Mouse (Mus musculus) gastrocnemius, postnatal 4 days (tissue): ENCODE data around the gene Epb41l2. TPM values are rescaled to one million over a fixed set of nuclear protein-coding genes. Genes with fewer than 3 reads are reported as not detected.
A peak's percentile ranks its signal among the peaks of the same experiment; 100 is the strongest.

ENCODE experiments used
- DNase-seq, 2 experiments: peaks; one replicate each; pipeline ENCODE4 v3.0.0; 2021 to 2022; ENCODE audit warnings: low spot score in 2 of 2, mixed read lengths in 2 of 2
- total RNA-seq, 2 experiments: library from RNA; stranded (reverse); gene quantifications; 2 replicates each; pipeline ENCODE4 v1.2.3; 2021

Epb41l2 gene
- total RNA-seq, 2 experiments from 2014 or later: 169 to 187 TPM

GRCm38 (mm10) chr10:25365158-25365557 is 5.6 kb downstream of the Epb41l2 start:
- no peak for DNase-seq

DNA sequence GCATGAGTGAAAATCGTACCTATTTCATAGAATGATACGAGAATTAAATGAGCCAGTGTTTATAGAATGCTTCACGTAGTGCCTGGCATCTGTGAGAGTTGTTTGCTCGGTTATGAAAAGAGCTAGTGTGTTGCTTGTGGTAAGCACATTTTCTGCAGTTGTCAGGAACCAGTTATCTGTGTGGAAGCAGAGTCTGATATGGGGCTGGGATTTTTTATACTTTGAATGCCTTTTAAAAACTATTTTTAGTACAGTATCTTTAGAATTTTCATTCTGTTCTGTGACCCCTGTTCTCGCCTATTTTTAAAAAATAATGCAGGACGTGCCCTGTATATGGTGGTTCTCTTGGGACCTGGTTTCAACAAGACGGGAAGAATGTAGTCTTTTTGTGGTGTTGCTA is 6.1 kb downstream of the Epb41l2 start:
- no peak for DNase-seq

DNA sequence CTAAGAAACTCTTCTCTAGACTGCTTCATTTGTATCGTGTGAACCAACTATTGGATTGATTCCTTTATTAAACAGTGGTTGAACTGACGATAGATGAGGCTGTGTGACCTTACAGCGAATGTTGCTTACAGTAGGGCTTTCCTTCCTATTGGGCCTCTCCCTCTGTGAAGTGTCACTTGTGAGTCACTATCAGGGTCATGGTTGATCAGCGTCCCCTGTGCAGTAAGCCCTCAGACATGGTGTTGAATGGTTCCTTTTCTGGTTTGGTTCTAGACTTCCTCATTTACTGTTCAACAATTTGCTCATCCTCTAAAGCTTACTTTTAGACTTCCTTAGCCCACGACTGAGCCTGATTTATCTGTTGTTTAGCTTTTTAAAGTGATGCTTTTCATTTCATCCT is 7.1 kb downstream of the Epb41l2 start:
- no peak for DNase-seq

- DNase-seq: no peak
Observed at GRCm38 (mm10) chr10:25368928-25369327, 9.3 kb downstream of the Epb41l2 start.

- DNase-seq: no peak
Observed at GRCm38 (mm10) chr10:25369691-25370090, 10.1 kb downstream of the Epb41l2 start.

GRCm38 (mm10) chr10:25371336-25371735 is 11.7 kb downstream of the Epb41l2 start:
- DNase-seq: no peak

DNA sequence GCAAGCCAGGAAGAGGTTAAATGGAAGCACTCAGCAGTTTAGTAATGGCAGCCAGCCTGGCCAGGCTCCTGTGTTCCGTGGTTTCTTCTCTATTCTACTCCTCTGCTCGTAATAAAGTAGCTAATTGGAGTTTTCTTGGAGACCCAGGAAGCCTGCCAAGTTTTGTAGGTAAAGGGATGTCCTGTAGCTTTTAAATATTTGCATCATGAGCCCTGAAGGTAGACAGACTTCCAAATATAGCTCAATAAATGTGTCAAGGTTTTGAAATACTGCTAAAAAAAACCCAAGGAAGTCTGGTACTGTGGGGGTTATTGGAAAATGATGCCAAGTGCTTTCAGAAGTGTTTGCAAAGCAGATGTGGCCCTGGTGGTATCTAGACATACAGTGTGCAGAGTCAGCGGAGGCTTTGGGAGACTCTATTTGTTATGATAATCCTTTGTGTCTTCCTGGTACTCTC is 12.3 kb downstream of the Epb41l2 start:
- DNase-seq: no peak

- DNase-seq: no peak
Observed at GRCm38 (mm10) chr10:25372510-25373148, 13.0 kb downstream of the Epb41l2 start.

DNA sequence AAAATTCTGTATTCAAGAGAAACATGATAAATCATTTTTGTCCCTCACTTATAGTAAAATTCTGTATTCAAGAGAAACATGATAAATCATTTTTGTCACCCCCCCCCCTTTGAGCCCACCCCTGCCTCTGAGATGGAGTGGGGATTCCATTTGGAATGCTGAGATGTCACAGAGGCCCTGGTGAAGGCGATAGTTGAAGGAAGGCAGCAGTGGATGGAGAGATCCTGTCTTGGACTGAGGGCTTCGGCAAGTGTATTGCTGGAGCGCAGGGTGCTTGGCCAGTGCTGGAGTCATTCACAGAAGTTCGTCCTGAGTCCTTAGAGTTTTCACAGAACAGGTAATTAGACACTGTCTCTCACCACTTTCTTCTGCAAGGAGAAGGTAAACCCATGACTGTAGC is 15.4 kb downstream of the Epb41l2 start:
- no peak for DNase-seq

DNA sequence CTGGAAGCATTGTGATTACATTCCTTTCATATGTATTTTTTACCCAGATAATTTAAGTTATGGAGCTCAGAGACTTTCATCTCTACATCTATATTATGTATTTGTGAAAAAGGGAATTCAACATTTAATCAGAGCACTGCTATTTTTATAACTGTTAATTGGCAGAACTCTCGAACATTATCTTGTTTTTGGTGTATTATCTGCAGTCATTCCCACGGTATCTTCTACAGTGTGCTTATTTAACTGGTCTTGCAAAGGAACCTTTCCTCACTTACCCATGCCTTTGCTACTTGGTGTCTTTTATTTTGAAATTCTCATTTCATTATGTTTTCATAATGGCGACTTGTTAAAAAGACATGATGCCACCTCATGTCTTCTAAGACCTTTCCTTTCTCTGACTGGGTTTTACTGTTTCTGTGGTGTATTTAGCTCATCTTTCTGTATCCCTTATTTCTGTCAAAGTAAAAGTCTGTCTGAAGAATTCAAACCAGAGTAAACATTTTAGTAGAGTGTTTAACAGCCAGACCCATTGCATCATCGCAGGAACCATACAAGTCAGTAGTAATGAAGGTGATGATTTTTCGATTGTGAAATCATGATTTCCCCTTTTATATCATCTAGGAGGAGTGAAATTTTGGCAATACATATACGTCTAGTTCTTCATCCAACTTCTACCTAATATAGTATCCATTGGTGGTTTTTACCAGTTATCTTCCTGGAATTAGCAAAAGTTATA is 21.3 kb downstream of the Epb41l2 start:
- DNase-seq: peak in 1 of 2 experiments; percentile 2

DNA sequence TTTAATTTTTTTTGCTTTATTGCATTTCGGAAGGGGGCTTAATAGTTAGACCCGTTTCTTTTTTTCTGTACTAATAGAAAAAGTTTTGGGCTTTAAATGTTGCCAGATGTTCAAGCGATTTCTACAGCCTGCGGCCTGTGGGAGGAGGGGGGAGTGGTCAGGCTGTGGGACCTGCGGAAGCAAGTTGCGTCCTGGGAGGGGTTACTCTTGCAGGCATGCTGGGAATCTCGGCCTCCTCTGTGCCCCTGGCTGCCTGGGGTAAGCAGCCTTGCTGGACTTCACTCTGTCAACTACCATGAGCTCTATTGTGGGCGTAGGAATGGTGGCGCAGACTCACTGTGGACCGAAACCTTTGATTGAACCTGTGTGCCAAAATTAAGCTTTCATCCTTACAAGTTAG is 22.4 kb downstream of the Epb41l2 start:
- no peak for DNase-seq

- no peak for DNase-seq
Observed at GRCm38 (mm10) chr10:25383171-25383570, 23.6 kb downstream of the Epb41l2 start.

DNA sequence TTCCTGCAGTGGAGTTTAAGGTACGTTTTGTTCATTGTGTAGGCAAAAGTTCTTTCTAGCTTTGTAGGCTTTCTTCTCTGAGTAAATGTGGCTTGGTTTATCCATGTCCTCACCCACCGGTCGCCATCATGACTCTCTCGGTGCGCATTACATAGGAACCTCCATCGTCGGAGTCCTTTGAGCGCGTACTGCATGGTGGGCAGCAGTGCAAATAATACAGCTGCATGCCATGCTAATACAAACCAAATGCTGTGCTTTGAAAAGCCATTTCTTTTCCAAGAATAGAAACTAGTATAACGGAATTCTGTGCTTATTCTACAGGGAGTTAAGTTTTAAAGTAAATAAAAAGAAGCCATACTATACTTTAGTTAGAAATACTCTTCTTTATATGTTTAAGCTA is 24.8 kb downstream of the Epb41l2 start:
- no peak for DNase-seq

- DNase-seq: no peak
Observed at GRCm38 (mm10) chr10:25385811-25386580, 26.4 kb downstream of the Epb41l2 start.

DNA sequence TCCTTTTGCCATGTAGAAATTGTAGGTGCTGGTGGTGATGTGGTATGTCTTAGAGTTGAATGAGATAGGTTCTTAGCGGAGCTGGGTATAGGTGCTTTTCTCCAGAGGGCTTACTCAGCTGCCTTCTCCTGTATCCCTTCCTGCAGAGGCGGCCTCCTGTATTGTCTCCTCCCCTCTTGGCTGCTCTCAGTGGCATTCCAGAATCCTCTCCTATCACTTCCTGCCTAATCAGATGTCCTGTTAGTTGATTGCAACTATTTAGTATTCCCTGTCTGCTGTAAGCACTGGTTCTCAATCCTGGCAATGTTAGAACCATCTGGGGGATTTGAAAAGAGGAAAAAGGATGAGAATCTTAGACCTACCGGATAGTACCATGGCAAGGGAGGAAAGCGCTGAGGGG is 27.3 kb downstream of the Epb41l2 start:
- no peak for DNase-seq

GRCm38 (mm10) chr10:25387268-25387667 is 27.7 kb downstream of the Epb41l2 start:
- DNase-seq: no peak

GRCm38 (mm10) chr10:25392786-25393185 is 33.2 kb downstream of the Epb41l2 start:
- no peak for DNase-seq

- DNase-seq: no peak
Observed at GRCm38 (mm10) chr10:25393721-25394120, 34.1 kb downstream of the Epb41l2 start.

DNA sequence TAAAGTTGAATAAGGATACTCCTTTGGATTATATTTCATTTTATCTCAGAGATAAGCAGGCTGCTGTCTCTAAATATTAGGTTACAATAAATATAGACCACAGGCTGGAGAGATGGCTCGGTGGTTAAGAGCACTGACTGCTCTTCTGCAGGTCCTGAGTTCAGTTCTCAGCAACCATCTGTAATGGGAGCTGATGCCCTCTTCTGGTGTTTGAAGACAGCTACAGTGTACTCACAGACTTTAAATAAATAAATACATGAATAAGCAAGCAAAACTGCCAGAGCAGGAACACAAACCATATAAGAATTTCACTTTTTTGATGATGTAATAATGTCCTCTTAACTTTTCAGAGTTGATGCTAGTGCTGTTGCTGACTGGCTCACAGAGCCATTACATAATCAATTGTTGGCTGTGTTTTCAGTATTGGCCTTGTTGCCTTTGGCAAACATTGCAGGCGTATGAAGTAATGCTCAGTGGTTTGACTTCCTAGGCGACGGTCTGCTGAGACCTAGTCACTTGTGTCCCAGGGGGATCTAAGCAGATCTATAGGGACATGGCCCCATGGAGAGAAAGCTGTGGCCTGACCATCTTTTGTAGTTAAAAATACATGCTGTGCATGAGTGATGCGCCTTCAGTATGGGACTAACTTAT is 35.8 kb downstream of the Epb41l2 start:
- no peak for DNase-seq

DNA sequence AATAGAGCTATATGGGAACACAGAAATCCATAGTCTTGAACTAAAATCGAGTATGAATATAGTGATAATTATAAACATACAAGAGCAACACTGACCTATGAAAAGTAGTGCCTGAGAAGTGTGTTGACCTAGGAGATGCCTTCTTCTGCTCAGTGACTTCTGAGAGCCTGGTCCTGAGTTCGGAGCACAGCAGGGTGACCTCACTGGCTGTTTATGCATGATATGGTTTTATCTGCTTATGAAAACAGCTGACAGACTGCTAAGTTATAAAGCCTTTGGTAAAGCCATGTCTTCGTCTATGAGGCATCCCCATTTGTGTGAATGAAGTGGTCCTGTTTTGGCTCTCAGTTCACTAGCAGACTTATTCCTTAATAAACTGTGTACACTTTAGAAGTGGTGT is 37.3 kb downstream of the Epb41l2 start:
- no peak for DNase-seq
